Mouse (Mus musculus) stomach, embryonic 15.5 days (tissue): ENCODE data around the gene Trim63. TPM values are rescaled to one million over a fixed set of nuclear protein-coding genes. Genes with fewer than 3 reads are reported as not detected.
"Not testable (repeated sequence)": the region's sequence is repeated elsewhere in the genome, so short reads cannot be mapped to it uniquely, and the experiment has no call there.

Experiments used
- ATAC-seq: fragments of 200-750 bp; cut with Nextera tagmentation; 2 replicates; pipeline ENCODE4 v1.8.0; 2017; ENCODE audit warnings: low read depth, moderate number of reproducible peaks, moderate TSS enrichment; ENCODE audit not compliant: insufficient read depth, low FRiP score
- H3K27ac ChIP-seq: fragments of 300-500 bp; sonication (generic); 2 replicates; pipeline ENCODE4 v1.5.1; 2015; ENCODE audit warnings: mild to moderate bottlenecking, inconsistent platforms
- H3K27me3 ChIP-seq: fragments of 300-500 bp; sonication (generic); replicated peaks from 2 replicates; pipeline ENCODE4 v1.6.1; 2015; ENCODE audit warnings: inconsistent platforms
- H3K36me3 ChIP-seq: fragments of 300-500 bp; sonication (generic); 2 replicates; pipeline ENCODE4 v1.6.1; 2015; ENCODE audit warnings: inconsistent platforms
- H3K4me1 ChIP-seq: fragments of 300-500 bp; sonication (generic); 2 replicates; pipeline ENCODE4 v1.6.1; 2015; ENCODE audit warnings: inconsistent platforms
- H3K4me2 ChIP-seq: fragments of 300-500 bp; sonication (generic); 2 replicates; pipeline ENCODE4 v1.6.1; 2015; ENCODE audit warnings: mild to moderate bottlenecking, inconsistent platforms
- H3K4me3 ChIP-seq: fragments of 300-500 bp; sonication (generic); replicated peaks from 2 replicates; pipeline ENCODE4 v1.5.1; 2015; ENCODE audit warnings: inconsistent platforms
- H3K9ac ChIP-seq: fragments of 300-500 bp; sonication (generic); 2 replicates; pipeline ENCODE4 v1.6.1; 2015; ENCODE audit warnings: inconsistent platforms
- H3K9me3 ChIP-seq: fragments of 300-500 bp; sonication (generic); 2 replicates; pipeline ENCODE4 v1.6.1; 2016; ENCODE audit warnings: inconsistent platforms
- WGBS: fragments of 180-500 bp; shearing (Covaris S2); methylation state at CpG from one replicate; pipeline ENCODE4 v1.1.7; 2015; 5-methylcytosine and 5-hydroxymethylcytosine counted together
- polyA plus RNA-seq: library from polyadenylated mRNA; unstranded; fragments of >200 nt; fragmentation: Nextera tagmentation; extraction: Ambion mirVana; gene quantifications from 2 replicates; pipeline ENCODE4 v1.2.1, GENCODE M21; 2015

Trim63 gene
- polyA plus RNA-seq, 1 experiment from 2014 or later = 0.41 TPM

DNA sequence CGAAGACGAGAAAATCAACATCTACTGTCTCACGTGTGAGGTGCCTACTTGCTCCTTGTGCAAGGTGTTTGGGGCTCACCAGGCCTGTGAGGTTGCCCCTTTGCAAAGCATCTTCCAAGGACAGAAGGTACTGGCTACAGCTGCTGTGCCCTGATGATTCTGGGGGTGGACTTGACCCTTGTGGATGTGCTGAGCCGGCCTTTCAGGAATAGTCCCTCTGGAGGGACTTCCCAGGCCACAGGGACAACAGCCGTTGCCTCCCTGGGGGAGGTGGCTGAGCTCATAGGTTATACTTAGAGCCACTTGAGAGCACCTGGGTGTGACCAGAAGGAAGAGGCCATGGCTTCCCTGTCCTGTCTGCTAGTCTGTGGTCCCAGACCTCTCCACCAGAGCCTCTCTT is 4.8 kb downstream of the Trim63 start:
- no peaks in the 10 kb centered on the region for H3K36me3 ChIP-seq
- H3K27me3 ChIP-seq = no peaks in the 10 kb centered on the region
- WGBS = 72% methylated on average over 5 of the region's 5 CpGs
- no peak overlapping the region for H3K27ac ChIP-seq
- no peak for ATAC-seq
- no peaks in the 10 kb centered on the region for H3K4me1 ChIP-seq
- H3K9me3 ChIP-seq = no peaks in the 10 kb centered on the region
- no peak overlapping the region for H3K9ac ChIP-seq
- no peak overlapping the region for H3K4me3 ChIP-seq
- H3K4me2 ChIP-seq = no peak overlapping the region

DNA sequence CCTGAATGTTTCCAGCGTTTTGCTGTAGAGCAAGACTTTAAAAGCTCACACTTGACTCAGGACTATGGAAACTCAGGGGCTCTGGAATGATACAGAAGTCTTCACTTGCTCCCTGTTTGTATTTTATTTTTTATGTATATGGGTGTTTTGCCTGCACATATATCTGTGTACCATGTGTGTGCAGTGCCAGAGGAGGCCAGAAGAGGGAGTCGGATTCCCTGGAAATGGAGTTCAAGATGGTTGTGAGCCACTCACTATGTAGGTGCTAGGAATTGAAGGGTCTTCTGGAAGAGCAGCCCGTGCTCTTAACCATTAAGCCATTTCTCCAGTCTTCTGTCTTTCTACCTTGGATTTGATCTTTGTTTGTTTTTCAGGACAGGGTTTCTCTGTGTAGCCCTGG is 6.6 kb downstream of the Trim63 start:
- Histone ChIP-seq H3K27ac (no peak overlapping the region), H3K27me3 (no peaks in the 10 kb centered on the region), H3K36me3 (no peaks in the 10 kb centered on the region), H3K4me3 (no peak overlapping the region), H3K4me1 (no peaks in the 10 kb centered on the region), H3K4me2 (no peak overlapping the region), H3K9ac (no peak overlapping the region), H3K9me3 (no peaks in the 10 kb centered on the region)
- 56% methylated on average over 3 of the region's 3 CpGs for WGBS
- no peak for ATAC-seq

DNA sequence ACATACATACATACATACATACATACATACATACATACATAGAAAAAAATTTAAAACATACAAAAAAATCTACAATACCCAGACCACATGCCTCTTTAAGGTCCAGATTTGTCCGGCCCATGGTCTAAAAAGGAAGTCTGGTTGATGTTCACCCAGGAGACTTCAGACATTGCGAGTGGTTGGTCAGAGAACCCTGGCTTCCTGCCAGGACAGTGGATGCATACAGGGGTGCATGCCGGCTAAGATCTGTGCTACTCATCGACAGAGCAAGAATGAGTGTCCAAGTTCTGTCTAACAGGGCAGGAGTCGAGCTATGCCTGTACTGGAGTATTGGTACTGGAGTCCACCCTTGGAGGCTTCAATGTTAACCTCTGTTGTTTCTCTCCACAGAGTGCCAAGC is 9.7 kb downstream of the Trim63 start:
- no peaks in the 10 kb centered on the region for H3K4me1 ChIP-seq
- 55% methylated on average over 5 of the region's 5 CpGs for WGBS
- no peak overlapping the region for H3K4me3 ChIP-seq
- no peak overlapping the region for H3K9ac ChIP-seq
- H3K27ac ChIP-seq = no peak overlapping the region
- H3K9me3 ChIP-seq = no peaks in the 10 kb centered on the region
- no peaks in the 10 kb centered on the region for H3K36me3 ChIP-seq
- H3K27me3 ChIP-seq = no peaks in the 10 kb centered on the region
- no peak overlapping the region for H3K4me2 ChIP-seq
- ATAC-seq = no peak

DNA sequence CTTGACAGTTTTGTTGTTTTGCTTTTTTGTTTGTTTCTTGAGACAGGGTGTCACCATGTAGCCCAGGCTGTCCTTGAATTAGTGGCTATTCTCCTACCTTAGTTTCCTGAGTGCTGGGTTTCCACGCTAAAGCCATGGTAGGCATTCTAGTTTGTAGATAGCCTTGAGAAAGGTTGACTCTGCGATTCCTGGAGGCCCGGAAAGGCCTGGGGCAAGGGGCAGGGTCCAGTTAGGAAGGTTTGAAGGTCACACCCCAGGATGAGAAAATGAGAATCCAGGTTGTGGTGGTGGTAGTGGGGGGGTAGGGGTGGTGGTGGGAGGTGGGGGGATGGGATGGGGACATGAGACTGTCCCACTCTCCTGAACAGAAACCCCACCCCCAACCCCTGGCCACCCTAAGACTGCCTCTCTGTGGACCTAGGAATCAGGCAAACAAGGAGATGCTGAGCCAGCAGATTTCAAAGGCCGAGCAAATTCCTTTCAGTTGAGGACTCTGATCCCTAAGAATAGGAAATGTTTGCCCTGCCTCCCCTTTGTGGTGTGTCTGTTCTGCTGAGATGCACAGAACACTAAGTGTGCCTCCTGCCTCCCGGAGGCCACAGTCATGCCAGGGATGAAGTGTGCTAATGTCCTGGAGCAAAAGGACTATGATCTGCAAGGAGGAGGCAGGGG is 12.1 kb downstream of the Trim63 start:
- 54% methylated on average over 5 of the region's 5 CpGs for WGBS

DNA sequence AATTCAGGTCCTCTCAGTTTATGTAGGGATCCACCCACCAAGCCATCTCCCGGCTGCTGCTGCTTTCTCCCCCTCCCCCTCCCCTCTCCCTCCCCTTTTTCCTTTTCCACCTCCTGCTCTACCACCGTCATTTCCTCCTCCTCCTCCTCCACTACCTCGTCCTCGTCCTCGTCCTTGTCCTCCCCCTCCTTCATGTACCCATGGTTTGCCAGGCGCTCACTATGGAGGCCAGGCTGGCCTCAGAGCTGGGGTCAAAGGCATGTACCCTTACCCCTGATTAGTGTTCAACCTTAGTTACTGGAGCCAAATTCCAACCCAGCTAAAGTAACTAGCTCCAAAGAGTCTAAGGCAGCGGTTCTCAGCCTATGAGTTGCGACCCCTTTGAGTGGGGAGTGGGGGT is 13.2 kb downstream of the Trim63 start:
- Histone ChIP-seq H3K4me1 (no peaks in the 10 kb centered on the region), H3K36me3 (no peaks in the 10 kb centered on the region), H3K27ac (no peak overlapping the region), H3K4me3 (no peak overlapping the region), H3K4me2 (no peak overlapping the region), H3K27me3 (no peaks in the 10 kb centered on the region), H3K9me3 (no peaks in the 10 kb centered on the region), H3K9ac (no peak overlapping the region)
- no peak for ATAC-seq
- WGBS = 48% methylated on average over 8 of the region's 8 CpGs

More for the DNA sequence above, 12.1 kb downstream of the Trim63 start:
- Histone ChIP-seq H3K27me3 (no peaks in the 10 kb centered on the region), H3K4me2 (no peak overlapping the region), H3K36me3 (no peaks in the 10 kb centered on the region), H3K27ac (no peak overlapping the region), H3K4me1 (no peaks in the 10 kb centered on the region), H3K9me3 (no peaks in the 10 kb centered on the region), H3K4me3 (no peak overlapping the region), H3K9ac (no peak overlapping the region)
- 0 out of 2 replicates have a peak, but pooled peaks have one; percentile 4 for ATAC-seq

DNA sequence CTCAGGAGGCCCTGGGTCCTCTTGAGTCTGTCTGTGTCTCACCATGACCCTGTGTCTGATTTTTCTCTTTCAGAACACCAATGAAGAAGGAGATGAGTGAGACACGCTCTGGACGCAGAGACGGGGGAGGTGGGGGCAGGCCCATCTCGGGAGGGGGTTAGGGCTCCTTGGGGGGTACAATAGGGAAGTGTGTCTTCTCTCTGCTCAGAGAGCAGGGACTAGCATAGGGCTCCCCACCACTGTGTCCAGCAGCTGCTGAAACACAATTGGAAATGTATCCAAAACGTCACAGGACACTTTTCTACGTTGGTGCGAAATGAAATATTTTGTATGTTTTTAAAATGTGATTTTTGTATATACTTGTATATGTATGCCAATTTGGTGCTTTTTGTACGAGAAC is 13.9 kb downstream of the Trim63 start:
- Histone ChIP-seq H3K9me3 (no peaks in the 10 kb centered on the region), H3K4me1 (no peaks in the 10 kb centered on the region), H3K9ac (no peak overlapping the region), H3K27me3 (no peaks in the 10 kb centered on the region), H3K36me3 (no peaks in the 10 kb centered on the region), H3K4me3 (no peak overlapping the region), H3K27ac (no peak overlapping the region), H3K4me2 (no peak overlapping the region)
- ATAC-seq = no peak
- WGBS = 82% methylated on average over 8 of the region's 8 CpGs

DNA sequence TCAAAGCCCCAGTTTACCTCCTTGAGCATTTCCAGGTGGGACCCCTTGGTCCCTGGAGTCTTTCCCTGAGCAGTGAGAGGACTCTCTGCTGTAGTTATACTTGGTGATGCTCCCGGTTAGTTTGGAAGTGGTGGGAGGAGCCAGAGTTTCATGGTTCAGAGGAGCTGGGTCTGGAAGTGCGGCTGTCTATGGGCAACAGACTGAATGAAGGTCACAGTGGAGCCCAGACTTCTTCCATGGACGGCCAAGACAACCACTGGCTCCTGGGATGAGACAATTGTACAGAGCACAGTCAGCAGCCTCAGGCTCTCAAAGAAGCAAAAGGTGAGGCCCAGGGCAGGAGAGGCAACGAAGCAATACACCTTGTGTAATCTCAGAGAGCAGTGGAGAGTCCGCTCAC is 15.4 kb downstream of the Trim63 start:
- H3K36me3 ChIP-seq = no peaks in the 10 kb centered on the region
- ATAC-seq = no peak
- no peak overlapping the region for H3K9ac ChIP-seq
- H3K4me1 ChIP-seq = no peaks in the 10 kb centered on the region
- H3K27ac ChIP-seq = no peak overlapping the region
- H3K9me3 ChIP-seq = no peaks in the 10 kb centered on the region
- WGBS = 68% methylated on average over 5 of the region's 5 CpGs
- H3K27me3 ChIP-seq = no peaks in the 10 kb centered on the region
- H3K4me3 ChIP-seq = no peak overlapping the region
- H3K4me2 ChIP-seq = no peak overlapping the region

DNA sequence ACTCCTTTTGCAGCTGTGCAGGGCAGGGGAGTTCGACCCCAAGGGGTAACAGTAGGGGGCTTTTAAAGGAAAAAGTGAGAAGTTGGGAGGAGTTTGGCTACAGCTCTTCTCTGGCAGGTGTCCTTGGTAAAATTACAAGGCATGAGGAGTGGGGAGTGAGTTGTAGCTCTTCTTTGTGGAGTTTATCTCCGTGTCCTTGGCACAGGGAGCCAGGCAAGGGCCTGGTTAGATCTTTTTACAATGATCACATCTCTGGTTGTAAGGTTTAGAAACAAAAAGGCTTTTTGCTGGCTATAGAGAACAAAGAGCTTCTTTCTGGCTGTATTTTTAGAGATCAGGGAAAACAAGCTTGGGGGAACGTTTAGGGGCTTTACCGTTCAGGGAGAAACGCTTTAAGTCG is 26.3 kb downstream of the Trim63 start:
- Histone ChIP-seq H3K4me1 (peaks cover 13% of the 10 kb centered on the region), H3K27me3 (peaks cover 30% of the 10 kb centered on the region)
- not testable (repeated sequence) for H3K27ac ChIP-seq, H3K4me3 ChIP-seq, ATAC-seq, H3K4me2 ChIP-seq, H3K9me3 ChIP-seq, H3K9ac ChIP-seq, H3K36me3 ChIP-seq
- WGBS = 70% methylated on average over 6 of the region's 6 CpGs

DNA sequence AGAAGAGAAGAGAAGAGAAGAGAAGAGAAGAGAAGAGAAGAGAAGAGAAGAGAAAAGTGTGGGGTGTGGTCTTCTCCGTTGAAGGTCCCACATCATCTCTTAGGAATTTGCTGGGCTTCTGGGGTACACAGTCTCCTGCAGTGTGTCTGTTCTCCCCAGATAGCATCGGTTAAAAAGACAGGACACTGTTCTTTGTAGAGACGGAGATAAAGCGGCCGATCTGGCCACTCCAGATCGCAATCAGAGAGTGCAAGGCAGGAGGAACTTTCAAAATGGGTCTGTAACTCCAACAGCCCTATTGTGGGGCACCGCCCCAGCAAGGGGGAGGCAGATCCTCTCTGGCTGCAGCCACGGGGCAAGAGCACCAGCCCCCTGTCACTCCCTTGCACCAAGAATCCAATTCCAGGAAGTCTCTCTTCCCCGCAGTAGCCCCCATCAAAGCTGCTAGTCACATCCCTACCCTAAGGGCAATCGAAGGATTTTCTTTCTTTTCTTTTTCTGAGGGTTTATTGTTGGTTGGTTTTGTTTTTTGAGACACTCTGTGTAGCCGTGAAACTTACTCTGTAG is 27.4 kb downstream of the Trim63 start:
- no peak for ATAC-seq
- H3K9me3 ChIP-seq = no peaks in the 10 kb centered on the region
- WGBS = 36% methylated on average over 11 of the region's 11 CpGs
- H3K27ac ChIP-seq = no peak overlapping the region
- H3K36me3 ChIP-seq = no peaks in the 10 kb centered on the region
- H3K4me1 ChIP-seq = peaks cover 13% of the 10 kb centered on the region
- H3K4me2 ChIP-seq = no peak overlapping the region
- H3K9ac ChIP-seq = no peak overlapping the region
- peaks cover 30% of the 10 kb centered on the region for H3K27me3 ChIP-seq
- H3K4me3 ChIP-seq = no peak overlapping the region; the same call in 1 of the 2 replicates

DNA sequence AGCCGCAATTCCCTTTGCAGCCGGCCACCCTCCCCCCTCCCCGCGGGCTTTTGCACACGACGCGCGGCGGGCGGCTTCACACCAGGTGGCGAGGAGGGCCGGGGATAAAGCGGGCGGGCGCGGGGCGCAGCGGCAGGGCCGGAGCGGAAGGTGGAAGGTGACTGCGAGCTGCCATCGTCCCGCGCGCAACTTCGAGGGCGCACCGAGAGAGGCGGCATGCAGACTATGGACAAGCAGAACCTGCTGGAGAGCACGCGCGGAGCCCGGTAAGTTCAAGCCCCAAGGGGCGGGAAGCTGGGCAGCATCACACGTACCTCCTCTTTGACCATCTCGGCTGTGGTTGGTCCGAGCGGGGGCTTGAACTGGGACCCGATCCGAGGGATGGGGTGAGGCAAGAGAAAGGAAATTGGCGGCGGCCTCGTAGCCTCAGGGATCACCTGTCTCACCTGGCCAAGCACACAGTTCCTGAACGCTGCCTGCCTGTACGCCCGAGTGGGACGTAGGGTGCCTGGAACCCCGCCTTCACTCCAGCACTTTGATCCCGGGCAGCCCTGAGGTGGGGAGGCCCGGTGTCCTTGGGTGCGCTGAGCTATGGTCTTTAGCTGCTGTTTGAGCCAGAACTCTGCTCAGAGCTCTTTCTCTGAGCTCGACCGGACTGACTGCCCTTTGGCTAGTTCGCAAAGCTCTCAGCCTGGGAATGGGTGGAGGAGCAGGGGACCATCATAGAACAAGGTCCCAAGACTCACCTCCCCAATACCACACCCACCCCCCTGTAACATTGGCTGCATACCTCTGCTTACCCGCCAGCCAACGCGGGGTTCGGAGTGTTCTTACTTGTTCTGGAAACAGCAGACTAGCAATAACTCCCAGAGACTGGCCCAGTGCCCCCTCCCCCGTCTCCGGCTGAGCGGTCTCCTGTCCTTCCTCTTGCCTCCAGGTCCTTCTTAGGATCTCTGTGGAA is 28.4 kb downstream of the Trim63 start, which contains the start of gene Slc30a2:
TSS of gene Slc30a2 (plus strand) at position 111 of the 961 bp plus-strand sequence.
- peaks cover 13% of the 10 kb centered on the region for H3K4me1 ChIP-seq
- peak; percentile 66 for ATAC-seq
- 3% methylated on average over 61 of the region's 61 CpGs for WGBS
- H3K4me2 ChIP-seq = peak within 1 kb of the TSS; percentile 57
- H3K36me3 ChIP-seq = no peaks in the 10 kb centered on the region
- H3K9me3 ChIP-seq = no peaks in the 10 kb centered on the region
- no peak within 1 kb of the TSS for H3K9ac ChIP-seq
- H3K4me3 ChIP-seq = peak within 1 kb of the TSS; percentile 30
- H3K27me3 ChIP-seq = peaks cover 30% of the 10 kb centered on the region
- H3K27ac ChIP-seq = no peak within 1 kb of the TSS

DNA sequence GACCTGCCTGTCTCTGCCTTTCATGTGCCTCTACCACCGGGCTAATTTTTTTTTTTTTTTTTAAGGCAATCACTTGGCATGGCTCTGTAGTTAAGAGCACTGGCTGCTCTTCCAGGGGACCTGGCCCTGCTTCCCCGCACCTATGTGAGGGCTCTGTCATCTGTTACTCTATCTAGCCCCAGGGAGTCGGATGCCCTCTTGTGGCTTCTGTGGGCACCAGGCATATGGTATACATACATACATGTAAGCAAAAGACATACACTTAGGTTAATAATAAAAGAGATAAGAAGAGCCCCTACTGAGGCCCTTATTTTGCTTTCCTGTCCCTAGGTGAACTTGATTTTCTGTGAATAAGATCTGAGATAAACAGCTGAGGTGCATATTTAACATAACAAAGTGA is 29.7 kb downstream of the Trim63 start:
- H3K9ac ChIP-seq = no peak overlapping the region
- 45% methylated on average over 3 of the region's 3 CpGs for WGBS
- H3K27me3 ChIP-seq = peaks cover 30% of the 10 kb centered on the region
- no peak for ATAC-seq
- no peak overlapping the region for H3K4me3 ChIP-seq
- H3K4me1 ChIP-seq = peaks cover 13% of the 10 kb centered on the region
- no peaks in the 10 kb centered on the region for H3K9me3 ChIP-seq
- no peak overlapping the region for H3K27ac ChIP-seq
- no peaks in the 10 kb centered on the region for H3K36me3 ChIP-seq
- H3K4me2 ChIP-seq = no peak overlapping the region

DNA sequence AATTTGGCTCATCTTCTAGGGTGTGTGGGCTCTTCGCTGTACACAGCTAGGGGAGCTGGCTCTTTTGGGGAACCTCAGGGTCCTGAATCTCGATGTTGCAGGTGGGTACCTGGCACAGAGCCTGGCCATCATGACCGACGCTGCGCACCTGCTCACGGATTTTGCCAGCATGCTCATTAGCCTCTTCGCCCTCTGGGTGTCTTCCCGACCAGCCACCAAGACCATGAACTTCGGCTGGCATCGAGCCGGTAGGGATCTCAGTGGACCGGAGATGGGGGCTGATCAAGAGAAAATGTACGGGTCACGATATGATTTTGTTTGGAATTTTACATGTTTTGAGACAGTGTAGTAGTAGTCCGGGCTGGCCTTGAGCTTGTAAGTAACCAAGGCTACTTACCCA is 30.9 kb downstream of the Trim63 start:
- H3K27me3 ChIP-seq = peaks cover 28% of the 10 kb centered on the region
- H3K9me3 ChIP-seq = no peaks in the 10 kb centered on the region
- no peak overlapping the region for H3K9ac ChIP-seq
- no peak overlapping the region for H3K4me2 ChIP-seq
- no peak for ATAC-seq
- 91% methylated on average over 15 of the region's 15 CpGs for WGBS
- H3K36me3 ChIP-seq = no peaks in the 10 kb centered on the region
- no peak overlapping the region for H3K4me3 ChIP-seq
- H3K27ac ChIP-seq = no peak overlapping the region
- peaks cover 13% of the 10 kb centered on the region for H3K4me1 ChIP-seq
